Comparison of ENCODE assay signal across 14 mouse cellular contexts in the genomic region with DNA sequence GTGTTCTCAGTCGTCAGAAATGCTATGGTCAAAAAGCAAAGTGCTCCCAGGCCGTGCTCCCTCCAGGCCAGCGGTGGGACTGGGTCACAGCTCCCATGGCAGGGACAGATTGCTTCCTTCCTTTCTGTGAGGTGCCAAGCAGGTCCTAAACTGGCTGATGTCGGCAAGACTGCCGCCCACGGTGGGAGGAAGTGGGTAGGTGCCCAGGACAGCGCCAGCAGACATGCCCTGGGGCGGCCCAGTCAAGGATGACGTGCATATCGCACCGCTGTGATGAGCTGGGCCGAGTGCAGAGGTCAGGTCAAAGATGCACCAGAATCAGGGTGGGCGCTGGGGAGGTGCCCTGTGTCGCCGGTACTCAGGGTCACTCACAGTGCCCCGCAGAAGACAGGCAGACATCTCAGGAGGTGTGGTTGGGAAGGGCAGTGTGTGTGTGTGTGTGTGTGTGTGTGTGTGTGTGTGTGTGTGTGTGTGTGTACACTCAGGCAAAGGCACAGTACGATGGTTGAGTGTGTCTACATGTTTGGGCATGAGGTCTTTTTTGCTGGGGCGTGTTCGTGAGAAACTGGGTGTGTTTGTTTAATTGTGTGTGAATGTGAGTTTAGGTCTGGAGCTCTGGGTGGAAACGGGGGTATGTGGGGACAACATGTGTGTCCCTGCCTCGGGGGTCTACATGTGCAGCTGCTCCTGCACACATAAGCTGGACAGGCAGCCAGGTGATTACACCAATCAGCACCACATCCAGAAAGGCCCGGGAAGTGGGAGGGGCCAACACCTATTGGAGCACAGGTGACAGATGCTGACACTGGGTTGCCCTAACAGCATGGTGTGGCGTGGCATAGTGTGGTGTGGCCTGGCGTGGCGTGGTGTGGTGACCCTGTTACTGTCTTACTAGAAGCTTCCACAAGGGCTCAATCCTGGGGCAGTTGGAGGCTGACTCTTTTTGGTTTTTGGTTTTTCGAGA.
DNase-seq lines count a peak whose midpoint lies in the region; ATAC-seq lines count a peak whose summit lies in the region.
"Had no signal": no experiment of that assay in that cellular context is flagged by ENCODE, and none has a peak within 500 bp of the region (broad histone marks: within the 10 kb centered on the region; RNA-seq: fewer than 3 reads in every experiment).

No protein-coding gene starts in this region.

- ATAC-seq in forebrain, embryonic 15.5 days (replicated peaks), result no peak
- no peak; the same call in 1 of the 2 replicates for ATAC-seq in erythroblast, adult 5-6 weeks (replicated peaks; ENCODE audit: low FRiP score, poor library complexity, severe bottlenecking)
- ATAC-seq: forebrain, embryonic 13.5 days; midbrain, embryonic 15.5 days had no signal

- no peak overlapping the region for H3K4me2 ChIP-seq in forebrain, embryonic 15.5 days (replicated peaks)
- H3K4me2 ChIP-seq: forebrain, embryonic 13.5 days; heart, embryonic 11.5 days; hindbrain, embryonic 13.5 days; kidney, embryonic 15.5 days; liver, embryonic 13.5 days; midbrain, embryonic 15.5 days had no signal

- no peaks in the 10 kb centered on the region for H3K36me3 ChIP-seq in heart, embryonic 10.5 days
- H3K36me3 ChIP-seq in splenic B cell, adult 2 months (ENCODE audit: control insufficient read depth, insufficient read depth, low read length, poor library complexity, severe bottlenecking), result no peaks in the 10 kb centered on the region
- no peaks in the 10 kb centered on the region for H3K36me3 ChIP-seq in forebrain, embryonic 15.5 days
- H3K36me3 ChIP-seq: hindbrain, embryonic 13.5 days; kidney, embryonic 15.5 days; liver, embryonic 13.5 days; midbrain, embryonic 15.5 days had no signal

- 80% methylated on average over 26 of the region's 26 CpGs for WGBS in heart, embryonic 10.5 days
- whole genome bisulfite sequencing in forebrain, embryonic 15.5 days, result 89% methylated on average over 26 of the region's 26 CpGs

- DNase-seq in heart, embryonic 10.5 days (ENCODE audit: low spot score), result no peak
- DNase-seq in heart, adult 18-20 months, result no peak
- DNase-seq in thymus, postnatal 14 days, result peak; percentile 15
- DNase-seq in thymus, postnatal 10 days (ENCODE audit: low spot score in 2 of 2), result no peak
- peak; percentile 86 for DNase-seq in induced T-regulatory cell, adult 2 months (ENCODE audit: low read depth)
- peak; percentile 73 for DNase-seq in splenic B cell, adult 2 months (ENCODE audit: low read depth, low spot score)
- DNase-seq: liver, embryonic 13.5 days had no signal

- H3K27ac ChIP-seq in heart, embryonic 10.5 days, result peak overlapping the region; percentile 56
- H3K27ac ChIP-seq in forebrain, embryonic 15.5 days (replicated peaks), result no peak overlapping the region
- H3K27ac ChIP-seq: forebrain, embryonic 13.5 days; hindbrain, embryonic 13.5 days; kidney, embryonic 15.5 days; liver, embryonic 13.5 days; midbrain, embryonic 15.5 days had no signal

- H3K9me3 ChIP-seq in heart, embryonic 10.5 days, result no peaks in the 10 kb centered on the region
- H3K9me3 ChIP-seq in forebrain, embryonic 15.5 days, result no peaks in the 10 kb centered on the region
- H3K9me3 ChIP-seq: forebrain, embryonic 13.5 days; hindbrain, embryonic 13.5 days; kidney, embryonic 15.5 days; liver, embryonic 13.5 days; midbrain, embryonic 15.5 days had no signal

- no peaks in the 10 kb centered on the region for H3K27me3 ChIP-seq in heart, embryonic 10.5 days (ENCODE audit: insufficient read depth, poor library complexity, severe bottlenecking)
- no peaks in the 10 kb centered on the region; the same call in 1 of the 2 replicates for H3K27me3 ChIP-seq in splenic B cell, adult 2 months (ENCODE audit: control insufficient read depth, insufficient read depth, low read length, poor library complexity, severe bottlenecking)
- H3K27me3 ChIP-seq in forebrain, embryonic 15.5 days, result no peaks in the 10 kb centered on the region
- H3K27me3 ChIP-seq: forebrain, embryonic 13.5 days; kidney, embryonic 15.5 days; liver, embryonic 13.5 days; midbrain, embryonic 15.5 days had no signal

- peaks cover 62% of the 10 kb centered on the region for H3K4me1 ChIP-seq in heart, embryonic 10.5 days
- H3K4me1 ChIP-seq in forebrain, embryonic 15.5 days, result peaks cover 13% of the 10 kb centered on the region

- H3K4me3 ChIP-seq in heart, embryonic 10.5 days, result no peak overlapping the region
- H3K4me3 ChIP-seq in forebrain, embryonic 15.5 days, result no peak overlapping the region
- H3K4me3 ChIP-seq: forebrain, embryonic 13.5 days; hindbrain, embryonic 13.5 days; kidney, embryonic 15.5 days; liver, embryonic 13.5 days; midbrain, embryonic 15.5 days had no signal

- H3K9ac ChIP-seq in forebrain, embryonic 15.5 days (replicated peaks), result no peak overlapping the region
- H3K9ac ChIP-seq: forebrain, embryonic 13.5 days; hindbrain, embryonic 13.5 days; kidney, embryonic 15.5 days; liver, embryonic 13.5 days; midbrain, embryonic 15.5 days had no signal

Comparison
In these comparisons a context has a peak if more than half of its experiments do, and no peak if none do; other contexts are left out.
1. DNase-seq: peak in thymus, postnatal 14 days (single experiment), induced T-regulatory cell, adult 2 months (single experiment) and splenic B cell, adult 2 months (single experiment); none in heart, embryonic 10.5 days (single experiment), heart, adult 18-20 months (0 of 2) and thymus, postnatal 10 days (0 of 2).